Mouse (Mus musculus) liver, embryonic 14.5 days (tissue): ENCODE results near the gene Gm49027.

Experiments
- CTCF ChIP-seq: IDR thresholded peaks from 2 replicates; pipeline ENCODE4 v1.5.1; 2016; ENCODE audit warnings: antibody characterized with exemption, low read depth, control low read depth
- EP300 ChIP-seq: IDR thresholded peaks from 2 replicates; pipeline ENCODE4 v1.6.1; 2016; ENCODE audit warnings: antibody characterized with exemption, low read depth

DNA sequence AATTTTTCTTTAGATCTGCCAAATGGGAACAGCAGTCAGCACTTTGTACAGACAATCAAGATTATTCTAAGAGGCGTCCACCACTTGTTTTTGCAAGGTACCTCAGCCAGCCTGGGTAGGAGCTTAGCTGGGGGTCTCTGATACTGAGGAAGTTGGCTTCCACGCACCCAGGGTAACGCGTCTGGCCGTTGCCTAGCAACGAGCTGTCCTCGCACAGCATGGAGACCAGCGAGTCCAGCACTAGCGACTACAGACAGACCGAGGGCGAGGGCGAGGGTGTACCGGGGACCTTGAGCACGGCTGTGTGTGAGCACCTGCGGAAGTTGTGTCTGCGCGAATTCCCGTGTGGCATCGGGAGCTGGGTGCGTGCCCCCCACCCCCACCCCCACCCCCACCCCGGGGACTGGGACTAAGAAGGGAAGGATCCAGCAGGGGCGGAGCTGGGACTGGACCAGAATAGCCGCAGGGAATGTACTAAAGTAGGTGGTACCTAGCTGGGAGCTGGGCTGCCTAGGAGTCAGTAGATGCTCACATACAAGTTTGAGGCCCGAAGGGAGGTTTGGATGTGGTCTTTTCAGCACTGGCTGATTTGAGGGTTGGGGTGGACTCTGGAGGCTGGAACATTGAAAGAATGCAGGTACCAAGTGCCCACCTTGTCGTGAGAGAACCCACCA is 36.0 kb downstream of the Gm49027 start, which contains the start of the genes Lrrc43 and Il31:
- TF ChIP-seq CTCF (no peak), EP300 (no peak)
